Mouse (Mus musculus): ENCODE measurements around the gene 2210016F16Rik. TPM values are rescaled to one million over a fixed set of nuclear protein-coding genes. Genes with fewer than 3 reads are reported as not detected.
"Not testable (repeated sequence)": the region's sequence is repeated elsewhere in the genome, so short reads cannot be mapped to it uniquely, and the experiment has no call there.

Gene 2210016F16Rik
- total and polyA plus RNA-seq, 3 experiments, result 12.7 to 21.5 (median 19.3) TPM

DNA sequence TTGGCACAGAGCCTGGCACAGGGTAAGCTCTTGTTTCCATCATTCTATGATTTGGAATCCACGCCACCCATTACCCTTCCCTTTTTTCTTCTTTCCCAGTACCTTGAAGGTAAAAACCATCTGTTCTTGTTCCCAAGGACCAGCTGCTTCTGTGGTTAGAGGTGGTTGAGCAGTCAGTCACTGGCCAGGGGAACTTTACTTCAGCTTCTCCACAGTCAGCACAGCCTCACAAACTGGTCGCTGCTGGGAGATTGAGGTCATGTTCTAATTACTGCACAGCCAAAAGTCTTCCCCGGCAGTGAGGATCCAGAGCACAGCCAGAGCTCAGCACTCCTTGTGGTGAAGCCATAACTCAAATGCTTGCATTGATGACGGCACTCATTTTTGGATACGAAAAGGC is 30.8 kb upstream of the 2210016F16Rik start:
- ATAC-seq (ENCODE audit: extremely low read depth, insufficient number of reproducible peaks, low FRiP score, poor library complexity, severe bottlenecking), result no peak

DNA sequence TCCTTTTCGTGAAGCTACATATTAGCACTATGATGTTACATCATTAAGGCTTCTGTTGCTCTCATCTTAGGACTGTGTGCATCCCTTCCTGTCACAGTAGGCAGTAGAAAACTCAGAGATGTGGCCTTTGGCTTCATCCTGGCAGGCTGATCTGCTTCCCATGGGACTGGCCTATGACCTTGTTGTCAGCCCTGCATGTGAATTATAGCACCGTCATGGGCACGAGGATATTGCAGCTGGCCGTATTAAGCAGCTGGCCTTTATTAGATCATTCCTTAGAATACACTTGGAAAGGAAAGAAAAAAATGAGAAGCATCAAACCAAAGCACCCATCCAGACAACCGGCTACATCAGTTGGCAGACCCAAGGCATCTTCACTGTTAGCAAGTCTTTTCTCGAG is 30.3 kb upstream of the 2210016F16Rik start:
- no peak for ATAC-seq (ENCODE audit: extremely low read depth, insufficient number of reproducible peaks, low FRiP score, poor library complexity, severe bottlenecking)
- Histone ChIP-seq H3K27me3 (ENCODE audit: insufficient read depth, low read length) (peaks cover 3% of the 10 kb centered on the region; the same call in 1 of the 2 replicates), H3K9me3 (replicated peaks) (peaks cover 14% of the 10 kb centered on the region), H3K4me1 (ENCODE audit: insufficient read depth, low read depth, low read length) (no peaks in the 10 kb centered on the region), H3K4me3 (ENCODE audit: low read depth, low read length) (no peak overlapping the region), H3K36me3 (replicated peaks) (peaks cover 19% of the 10 kb centered on the region)
- TF ChIP-seq GATA1 (IDR thresholded peaks at IDR 0.05; ENCODE audit: borderline replicate concordance, low read length) (no peak), POLR2AphosphoS5 (IDR thresholded peaks at IDR 0.05; ENCODE audit: insufficient replicate concordance, low read depth, low read length) (no peak), CTCF (IDR thresholded peaks at IDR 0.05; ENCODE audit: low read depth, low read length) (no peak), GATA2 (IDR thresholded peaks at IDR 0.05; ENCODE audit: borderline replicate concordance, low read depth, low read length) (no peak), TAL1 (conservative IDR thresholded peaks at IDR 0.05; ENCODE audit: low read depth, low read length) (no peak)
- no peak for DNase-seq (ENCODE audit: low spot score)

More for the DNA sequence above, 30.8 kb upstream of the 2210016F16Rik start:
- Histone ChIP-seq H3K9me3 (replicated peaks) (peaks cover 14% of the 10 kb centered on the region), H3K4me1 (ENCODE audit: insufficient read depth, low read depth, low read length) (no peaks in the 10 kb centered on the region), H3K36me3 (replicated peaks) (peaks cover 14% of the 10 kb centered on the region), H3K27me3 (ENCODE audit: insufficient read depth, low read length) (peaks cover 3% of the 10 kb centered on the region; the same call in 1 of the 2 replicates), H3K4me3 (ENCODE audit: low read depth, low read length) (no peak overlapping the region)
- no peak for DNase-seq (ENCODE audit: low spot score)
- TF ChIP-seq CTCF (IDR thresholded peaks at IDR 0.05; ENCODE audit: low read depth, low read length), result no peak
- no peak for TF ChIP-seq TAL1 (conservative IDR thresholded peaks at IDR 0.05; ENCODE audit: low read depth, low read length)
- no peak for TF ChIP-seq GATA2 (IDR thresholded peaks at IDR 0.05; ENCODE audit: borderline replicate concordance, low read depth, low read length)
- no peak for TF ChIP-seq GATA1 (IDR thresholded peaks at IDR 0.05; ENCODE audit: borderline replicate concordance, low read length)
- TF ChIP-seq POLR2AphosphoS5 (IDR thresholded peaks at IDR 0.05; ENCODE audit: insufficient replicate concordance, low read depth, low read length), result no peak

DNA sequence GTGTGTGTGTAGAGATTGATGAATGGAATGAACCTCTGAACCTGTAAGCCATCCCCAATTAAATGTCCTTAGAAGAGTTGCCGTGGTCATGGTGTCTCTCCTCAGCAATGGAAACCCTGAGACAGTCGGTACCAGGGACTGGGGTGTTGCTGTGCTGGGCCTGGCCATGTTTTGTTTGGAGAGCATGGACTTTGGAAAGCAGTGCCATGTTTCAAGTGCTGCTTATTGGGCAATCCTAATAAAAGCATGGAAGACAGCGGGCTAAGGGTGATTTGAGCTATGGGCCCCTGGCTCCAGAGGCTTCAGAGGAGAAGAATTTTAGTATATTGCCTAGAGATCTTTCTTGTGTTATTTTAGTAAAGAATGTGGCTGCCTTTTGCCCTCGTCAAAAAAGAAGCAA is 26.0 kb upstream of the 2210016F16Rik start:
- Histone ChIP-seq H3K36me3 (replicated peaks) (peaks cover 39% of the 10 kb centered on the region), H3K4me3 (ENCODE audit: low read depth, low read length) (no peak overlapping the region), H3K9me3 (replicated peaks) (peaks cover 9% of the 10 kb centered on the region), H3K4me1 (ENCODE audit: insufficient read depth, low read depth, low read length) (peaks cover 7% of the 10 kb centered on the region), H3K27me3 (ENCODE audit: insufficient read depth, low read length) (no peaks in the 10 kb centered on the region)
- no peak for ATAC-seq (ENCODE audit: extremely low read depth, insufficient number of reproducible peaks, low FRiP score, poor library complexity, severe bottlenecking)
- TF ChIP-seq GATA1 (IDR thresholded peaks at IDR 0.05; ENCODE audit: borderline replicate concordance, low read length), result no peak
- no peak for TF ChIP-seq GATA2 (IDR thresholded peaks at IDR 0.05; ENCODE audit: borderline replicate concordance, low read depth, low read length)
- no peak for TF ChIP-seq CTCF (IDR thresholded peaks at IDR 0.05; ENCODE audit: low read depth, low read length)
- TF ChIP-seq TAL1 (conservative IDR thresholded peaks at IDR 0.05; ENCODE audit: low read depth, low read length), result no peak
- TF ChIP-seq POLR2AphosphoS5 (IDR thresholded peaks at IDR 0.05; ENCODE audit: insufficient replicate concordance, low read depth, low read length), result no peak
- no peak for DNase-seq (ENCODE audit: low spot score)

DNA sequence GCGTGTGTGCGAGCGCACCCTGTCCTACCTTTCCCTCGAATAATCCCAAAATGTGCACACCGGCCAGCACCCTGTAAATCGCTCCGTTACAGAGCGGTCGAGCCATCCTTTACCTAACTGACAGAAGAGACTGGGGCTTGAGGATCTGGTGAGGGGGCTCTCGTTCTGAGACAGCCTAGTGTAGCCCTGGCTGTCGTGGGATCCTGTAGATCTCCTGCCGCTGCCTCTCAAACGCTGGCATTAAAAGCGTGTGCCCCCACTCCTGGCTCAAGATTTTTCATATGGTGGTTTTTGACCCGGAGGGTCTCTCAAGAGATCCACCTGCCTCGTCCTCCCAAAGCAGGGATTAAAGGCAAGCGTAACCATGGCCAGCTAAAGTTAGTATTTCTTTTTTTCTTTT is 18.2 kb upstream of the 2210016F16Rik start, which contains the start of gene Hnrnpk:
Hnrnpk (minus strand) TSS at position 101 of the 400 bp plus-strand sequence.
- H3K36me3 ChIP-seq (replicated peaks), result peaks cover 39% of the 10 kb centered on the region

DNA sequence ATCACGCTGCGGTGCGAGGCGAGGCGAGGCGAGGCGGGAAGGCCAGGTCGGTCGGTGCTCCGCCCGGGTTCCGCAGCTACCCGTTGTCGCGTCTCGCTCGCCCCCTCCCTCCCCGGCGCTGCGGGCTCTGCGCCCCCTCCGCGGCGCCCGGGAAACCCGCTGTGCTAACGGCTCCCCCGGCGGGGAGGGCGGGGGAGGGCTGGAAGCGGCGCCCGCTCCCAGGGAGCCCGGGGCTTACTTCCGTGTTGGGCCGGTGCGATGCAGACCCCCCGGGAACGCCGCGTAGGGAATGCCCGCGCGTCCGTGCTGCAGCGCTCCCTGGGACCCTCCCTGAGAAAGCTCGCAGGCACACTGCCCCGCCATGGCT is 17.7 kb upstream of the 2210016F16Rik start:
- Histone ChIP-seq H3K36me3 (replicated peaks) (peaks cover 43% of the 10 kb centered on the region), H3K9me3 (replicated peaks) (no peaks in the 10 kb centered on the region), H3K27me3 (ENCODE audit: insufficient read depth, low read length) (no peaks in the 10 kb centered on the region), H3K4me3 (ENCODE audit: low read depth, low read length) (peak overlapping the region; percentile 93), H3K4me1 (ENCODE audit: insufficient read depth, low read depth, low read length) (peaks cover 22% of the 10 kb centered on the region)
- ATAC-seq (ENCODE audit: extremely low read depth, insufficient number of reproducible peaks, low FRiP score, poor library complexity, severe bottlenecking) (no peak), DNase-seq (ENCODE audit: low spot score) (no peak)
- no peak for TF ChIP-seq GATA2 (IDR thresholded peaks at IDR 0.05; ENCODE audit: borderline replicate concordance, low read depth, low read length)
- TF ChIP-seq TAL1 (conservative IDR thresholded peaks at IDR 0.05; ENCODE audit: low read depth, low read length), result no peak
- no peak for TF ChIP-seq GATA1 (IDR thresholded peaks at IDR 0.05; ENCODE audit: borderline replicate concordance, low read length)
- TF ChIP-seq POLR2AphosphoS5 (IDR thresholded peaks at IDR 0.05; ENCODE audit: insufficient replicate concordance, low read depth, low read length), result no peak
- no peak for TF ChIP-seq CTCF (IDR thresholded peaks at IDR 0.05; ENCODE audit: low read depth, low read length)

More for the DNA sequence above, 18.2 kb upstream of the 2210016F16Rik start, which contains the start of gene Hnrnpk:
- not testable (repeated sequence) for DNase-seq (ENCODE audit: low spot score); ATAC-seq (ENCODE audit: extremely low read depth, insufficient number of reproducible peaks, low FRiP score, poor library complexity, severe bottlenecking); H3K9me3 ChIP-seq (replicated peaks); H3K27me3 ChIP-seq (ENCODE audit: insufficient read depth, low read length)
- Histone ChIP-seq H3K4me1 (ENCODE audit: insufficient read depth, low read depth, low read length) (peaks cover 19% of the 10 kb centered on the region), H3K4me3 (ENCODE audit: low read depth, low read length) (peak within 1 kb of the TSS; percentile 93)

DNA sequence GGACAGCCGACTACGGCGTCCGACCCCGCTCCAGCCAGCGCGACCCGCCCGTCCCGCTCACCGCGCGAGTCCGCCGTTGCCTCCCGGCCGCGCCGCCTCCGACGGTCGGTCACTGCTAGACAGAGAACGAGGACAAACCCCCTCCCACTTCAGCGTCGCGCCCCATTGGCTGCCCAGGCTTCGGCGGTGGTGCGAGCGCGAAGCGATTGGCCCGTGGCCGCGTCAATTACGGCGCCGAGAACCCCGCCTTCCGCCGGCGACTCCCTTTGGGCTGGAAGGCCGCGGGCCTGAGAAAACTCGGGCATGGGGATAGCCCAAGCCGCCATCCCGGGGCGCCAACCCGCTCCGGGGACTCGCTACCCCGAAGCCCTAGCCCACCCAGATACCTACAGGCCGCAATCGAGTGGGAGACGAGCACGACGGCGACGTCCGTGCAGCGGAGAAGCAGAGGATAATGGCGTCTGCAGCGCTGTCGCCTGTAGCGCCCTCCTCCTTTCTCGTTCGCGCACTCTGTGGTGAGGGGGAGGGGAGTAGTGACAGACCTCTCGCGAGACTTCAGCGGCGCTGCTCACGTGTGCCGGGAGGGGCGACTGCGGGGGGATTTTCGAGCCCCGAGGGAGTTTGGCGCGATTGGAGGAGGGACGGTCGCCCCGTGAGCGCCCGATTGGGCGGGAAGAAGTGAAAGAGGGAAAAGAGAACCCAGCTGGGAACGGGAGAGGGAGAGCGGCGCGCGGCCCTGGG is 17.1 kb upstream of the 2210016F16Rik start, which contains the start of gene Rmi1:
Rmi1 (plus strand) TSS at position 246 of the 741 bp plus-strand sequence.
- DNase-seq (ENCODE audit: low spot score), result peak; percentile 91
- Histone ChIP-seq H3K36me3 (replicated peaks) (peaks cover 44% of the 10 kb centered on the region), H3K4me1 (ENCODE audit: insufficient read depth, low read depth, low read length) (peaks cover 27% of the 10 kb centered on the region), H3K4me3 (ENCODE audit: low read depth, low read length) (peak within 1 kb of the TSS; percentile 93), H3K9me3 (replicated peaks) (no peaks in the 10 kb centered on the region), H3K27me3 (ENCODE audit: insufficient read depth, low read length) (no peaks in the 10 kb centered on the region)
- no peak for TF ChIP-seq TAL1 (conservative IDR thresholded peaks at IDR 0.05; ENCODE audit: low read depth, low read length)
- TF ChIP-seq GATA2 (IDR thresholded peaks at IDR 0.05; ENCODE audit: borderline replicate concordance, low read depth, low read length), result no peak
- TF ChIP-seq GATA1 (IDR thresholded peaks at IDR 0.05; ENCODE audit: borderline replicate concordance, low read length), result no peak
- no peak for TF ChIP-seq CTCF (IDR thresholded peaks at IDR 0.05; ENCODE audit: low read depth, low read length)
- no peak; the same call in 1 of the 2 replicates for TF ChIP-seq POLR2AphosphoS5 (IDR thresholded peaks at IDR 0.05; ENCODE audit: insufficient replicate concordance, low read depth, low read length)
- peak; percentile 75 for ATAC-seq (ENCODE audit: extremely low read depth, insufficient number of reproducible peaks, low FRiP score, poor library complexity, severe bottlenecking)
